In genomic region chr17:29989653-29990052, GRCm38 (mm10) we compare ENCODE assay signal across 33 mouse cellular contexts. TPM values are rescaled to one million over a fixed set of nuclear protein-coding genes. Genes with fewer than 3 reads are reported as not detected.
"Had no signal": no experiment of that assay in that cellular context is flagged by ENCODE, and none has a peak within 500 bp of the region (broad histone marks: within the 10 kb centered on the region; RNA-seq: fewer than 3 reads in every experiment).

No protein-coding gene starts in this region.

- H3K9me3 ChIP-seq: heart, embryonic 12.5 days; heart, embryonic 13.5 days; heart, embryonic 15.5 days; hindbrain, embryonic 12.5 days; hindbrain, embryonic 13.5 days; hindbrain, embryonic 15.5 days; intestine, embryonic 15.5 days; kidney, embryonic 15.5 days had no signal

- DNase-seq: heart, postnatal 10 days; heart, postnatal 14 days; heart, postnatal 36 days; heart, postnatal 4 days; kidney, adult 11 months; kidney, adult 18-20 months; kidney, adult 2 months; kidney, adult 8-10 months; kidney, adult 9 months; kidney, postnatal 10 days; kidney, postnatal 14 days; kidney, postnatal 25 days; kidney, postnatal 36 days; kidney, postnatal 4 days; layer of hippocampus, adult 9-11 months; layer of hippocampus, postnatal 36 days had no signal

- H3K27ac ChIP-seq: heart, embryonic 13.5 days; heart, embryonic 15.5 days; hindbrain, embryonic 10.5 days; hindbrain, embryonic 12.5 days; hindbrain, embryonic 13.5 days; hindbrain, embryonic 14.5 days; hindbrain, embryonic 15.5 days; hindbrain, postnatal 0 days; intestine, embryonic 15.5 days; kidney, embryonic 15.5 days; kidney, postnatal 0 days; left cerebral cortex, adult 2 months had no signal

- H3K9ac ChIP-seq: heart, embryonic 12.5 days; heart, embryonic 13.5 days; heart, embryonic 15.5 days; hindbrain, embryonic 12.5 days; hindbrain, embryonic 13.5 days; hindbrain, embryonic 14.5 days; hindbrain, embryonic 15.5 days; intestine, embryonic 15.5 days; kidney, embryonic 15.5 days had no signal

- H3K36me3 ChIP-seq: heart, embryonic 12.5 days; heart, embryonic 13.5 days; heart, embryonic 15.5 days; hindbrain, embryonic 10.5 days; hindbrain, embryonic 12.5 days; hindbrain, embryonic 13.5 days; hindbrain, embryonic 15.5 days; intestine, embryonic 15.5 days; kidney, embryonic 15.5 days had no signal

- H3K4me1 ChIP-seq: intestine, embryonic 15.5 days had no signal

- H3K27me3 ChIP-seq: heart, embryonic 12.5 days; heart, embryonic 13.5 days; heart, embryonic 15.5 days; hindbrain, embryonic 12.5 days; hindbrain, embryonic 15.5 days; intestine, embryonic 15.5 days; kidney, embryonic 15.5 days had no signal

- H3K4me3 ChIP-seq: heart, embryonic 12.5 days; heart, embryonic 13.5 days; heart, embryonic 15.5 days; hindbrain, embryonic 10.5 days; hindbrain, embryonic 12.5 days; hindbrain, embryonic 13.5 days; hindbrain, embryonic 15.5 days; intestine, embryonic 15.5 days; kidney, embryonic 15.5 days; left cerebral cortex, adult 2 months had no signal

- ATAC-seq: hindbrain, embryonic 16.5 days; hindbrain, postnatal 0 days; inflammation-experienced regulatory T-cells, adult 6 months; intestine, embryonic 15.5 days; intestine, embryonic 16.5 days; intestine, postnatal 0 days had no signal

RNA-seq across cellular contexts. Expression of gene Mdga1, which starts 19.8 kb away (rescaled TPM):
- polyA plus RNA-seq: inflammation-experienced regulatory T-cells, adult 6 months had no signal
